Mouse (Mus musculus): ENCODE results near the gene Psmb4. TPM values are rescaled to one million over a fixed set of nuclear protein-coding genes. Genes with fewer than 3 reads are reported as not detected.
"Not testable (repeated sequence)": the region's sequence is repeated elsewhere in the genome, so short reads cannot be mapped to it uniquely, and the experiment has no call there.

The Psmb4 gene
- polyA plus RNA-seq, 1 experiment: 307 TPM

DNA sequence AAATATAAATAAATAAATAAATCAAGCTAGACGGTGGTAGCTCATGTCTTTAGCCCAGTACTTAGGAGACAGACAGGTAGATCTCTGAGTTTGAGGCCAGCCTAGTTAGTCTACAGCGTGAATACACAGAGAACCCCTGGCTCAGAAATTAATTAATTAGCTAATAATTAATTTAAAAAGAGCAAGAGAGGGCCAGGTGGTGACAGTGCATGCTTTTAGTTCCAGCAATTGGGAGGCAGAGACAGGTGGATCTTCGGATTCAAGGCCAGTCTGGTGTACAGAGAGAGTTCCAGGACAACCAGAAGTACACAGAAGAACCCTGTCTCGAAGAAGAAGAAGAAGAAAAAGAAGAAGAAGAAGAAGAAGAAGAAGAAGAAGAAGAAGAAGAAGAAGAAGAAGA, 42.2 kb upstream of the Psmb4 start:
- H3K4me3 ChIP-seq (ENCODE audit: insufficient read depth, low read depth, low read length); H3K36me3 ChIP-seq (ENCODE audit: control insufficient read depth, insufficient read depth, low read length); H3K27ac ChIP-seq (ENCODE audit: insufficient read depth, low read depth, low read length); H3K27me3 ChIP-seq (replicated peaks; ENCODE audit: control insufficient read depth, insufficient read depth, low read length): not testable (repeated sequence)
- peak; percentile 66 for DNase-seq
- H3K4me1 ChIP-seq (ENCODE audit: control insufficient read depth, insufficient read depth, low read length): peaks cover 26% of the 10 kb centered on the region
- WGBS: 54% methylated on average over 4 of the region's 4 CpGs

- 68% methylated on average over 4 of the region's 4 CpGs for WGBS
- peaks cover 16% of the 10 kb centered on the region for H3K4me1 ChIP-seq (ENCODE audit: control insufficient read depth, insufficient read depth, low read length)
- not testable (repeated sequence) for H3K27me3 ChIP-seq (replicated peaks; ENCODE audit: control insufficient read depth, insufficient read depth, low read length); H3K4me3 ChIP-seq (ENCODE audit: insufficient read depth, low read depth, low read length); H3K27ac ChIP-seq (ENCODE audit: insufficient read depth, low read depth, low read length); H3K36me3 ChIP-seq (ENCODE audit: control insufficient read depth, insufficient read depth, low read length); DNase-seq
Observed at GRCm38 (mm10) chr3:94926301-94926736, 39.6 kb upstream of the Psmb4 start.

- DNase-seq: no peak
- no peak overlapping the region for H3K4me3 ChIP-seq (ENCODE audit: insufficient read depth, low read depth, low read length)
- WGBS: 48% methylated on average over 8 of the region's 8 CpGs
- no peaks in the 10 kb centered on the region for H3K27me3 ChIP-seq (replicated peaks; ENCODE audit: control insufficient read depth, insufficient read depth, low read length)
- H3K4me1 ChIP-seq (ENCODE audit: control insufficient read depth, insufficient read depth, low read length): peaks cover 7% of the 10 kb centered on the region; the same call in 1 of the 2 replicates
- H3K36me3 ChIP-seq (ENCODE audit: control insufficient read depth, insufficient read depth, low read length): no peaks in the 10 kb centered on the region
- TF ChIP-seq CTCF (conservative IDR thresholded peaks at IDR 0.05; ENCODE audit: insufficient read depth, insufficient read length, low read depth, low read length): no peak
- TF ChIP-seq POLR2A (IDR thresholded peaks at IDR 0.05; ENCODE audit: low read depth, low read length): no peak
- H3K27ac ChIP-seq (ENCODE audit: insufficient read depth, low read depth, low read length): no peak overlapping the region
Observed at GRCm38 (mm10) chr3:94924688-94925087, 37.9 kb upstream of the Psmb4 start.

DNA sequence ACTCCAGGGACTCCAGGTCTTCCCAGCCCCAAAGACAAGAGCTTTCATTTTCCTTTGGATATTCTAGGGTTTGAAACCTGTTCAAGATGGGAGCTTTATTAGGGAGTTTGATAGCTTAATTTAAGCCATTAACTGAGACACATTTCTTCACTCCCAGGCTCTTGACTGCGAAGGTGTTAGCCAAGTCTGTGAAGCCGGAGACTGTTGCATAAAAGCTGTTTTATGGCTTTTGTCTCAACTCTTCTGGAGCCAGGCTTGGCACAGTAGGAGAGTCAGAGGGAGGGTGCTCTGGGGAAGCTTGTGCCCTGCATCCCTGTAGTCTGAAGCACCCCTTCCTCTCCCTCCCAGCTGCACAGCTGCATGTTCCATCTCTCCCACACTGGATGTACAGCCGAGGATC, 35.6 kb upstream of the Psmb4 start:
- Histone ChIP-seq H3K4me1 (ENCODE audit: control insufficient read depth, insufficient read depth, low read length) (peaks cover 14% of the 10 kb centered on the region; the same call in 1 of the 2 replicates), H3K27me3 (replicated peaks; ENCODE audit: control insufficient read depth, insufficient read depth, low read length) (no peaks in the 10 kb centered on the region), H3K36me3 (ENCODE audit: control insufficient read depth, insufficient read depth, low read length) (no peaks in the 10 kb centered on the region), H3K4me3 (ENCODE audit: insufficient read depth, low read depth, low read length) (no peak overlapping the region), H3K27ac (ENCODE audit: insufficient read depth, low read depth, low read length) (no peak overlapping the region)
- DNase-seq: no peak
- WGBS: 61% methylated on average over 3 of the region's 3 CpGs
- TF ChIP-seq CTCF (conservative IDR thresholded peaks at IDR 0.05; ENCODE audit: insufficient read depth, insufficient read length, low read depth, low read length) (no peak), POLR2A (IDR thresholded peaks at IDR 0.05; ENCODE audit: low read depth, low read length) (no peak)

GRCm38 (mm10) chr3:94921104-94921503, 34.3 kb upstream of the Psmb4 start:
- H3K36me3 ChIP-seq (ENCODE audit: control insufficient read depth, insufficient read depth, low read length): no peaks in the 10 kb centered on the region
- TF ChIP-seq POLR2A (IDR thresholded peaks at IDR 0.05; ENCODE audit: low read depth, low read length) (no peak), CTCF (conservative IDR thresholded peaks at IDR 0.05; ENCODE audit: insufficient read depth, insufficient read length, low read depth, low read length) (no peak)

GRCm38 (mm10) chr3:94918845-94919244, 32.1 kb upstream of the Psmb4 start:
- Histone ChIP-seq H3K4me3 (ENCODE audit: insufficient read depth, low read depth, low read length) (no peak overlapping the region; the same call in 1 of the 2 replicates), H3K4me1 (ENCODE audit: control insufficient read depth, insufficient read depth, low read length) (peaks cover 29% of the 10 kb centered on the region), H3K27ac (ENCODE audit: insufficient read depth, low read depth, low read length) (peak overlapping the region; percentile 100), H3K27me3 (replicated peaks; ENCODE audit: control insufficient read depth, insufficient read depth, low read length) (no peaks in the 10 kb centered on the region), H3K36me3 (ENCODE audit: control insufficient read depth, insufficient read depth, low read length) (no peaks in the 10 kb centered on the region)
- 51% methylated on average over 4 of the region's 4 CpGs for WGBS
- no peak for DNase-seq
- TF ChIP-seq POLR2A (IDR thresholded peaks at IDR 0.05; ENCODE audit: low read depth, low read length) (no peak), CTCF (conservative IDR thresholded peaks at IDR 0.05; ENCODE audit: insufficient read depth, insufficient read length, low read depth, low read length) (no peak)

More at GRCm38 (mm10) chr3:94921104-94921503, 34.3 kb upstream of the Psmb4 start:
- 53% methylated on average over 3 of the region's 3 CpGs for whole genome bisulfite sequencing
- Histone ChIP-seq H3K4me1 (ENCODE audit: control insufficient read depth, insufficient read depth, low read length) (peaks cover 17% of the 10 kb centered on the region; the same call in 1 of the 2 replicates), H3K4me3 (ENCODE audit: insufficient read depth, low read depth, low read length) (no peak overlapping the region), H3K27ac (ENCODE audit: insufficient read depth, low read depth, low read length) (no peak overlapping the region), H3K27me3 (replicated peaks; ENCODE audit: control insufficient read depth, insufficient read depth, low read length) (no peaks in the 10 kb centered on the region)
- DNase-seq: no peak

DNA sequence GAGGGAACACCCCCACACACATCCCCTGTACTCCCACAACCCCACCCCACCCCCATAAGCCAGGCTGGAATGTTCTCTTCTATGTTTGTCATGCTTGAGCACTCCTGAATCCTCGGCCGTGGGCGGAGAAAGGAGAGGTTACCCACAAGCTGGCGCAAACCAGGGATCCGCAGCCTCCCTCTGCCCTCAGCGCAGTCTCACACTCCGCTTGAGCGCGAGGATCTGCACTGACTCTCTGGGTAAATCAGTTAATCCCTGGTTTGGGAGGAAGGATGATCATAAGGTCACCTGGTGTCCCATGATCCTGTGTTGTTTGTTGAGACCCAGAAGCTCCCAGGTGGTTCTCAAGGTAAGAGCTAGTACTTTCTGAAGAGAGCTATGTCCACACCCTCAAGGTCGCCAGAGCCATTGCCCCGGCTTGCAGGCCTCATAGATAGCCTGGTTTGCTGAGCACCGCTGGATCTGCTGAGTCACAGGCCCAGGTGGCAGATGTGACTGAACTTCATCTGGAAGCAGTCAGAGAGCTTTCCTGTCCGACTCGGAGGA, 31.1 kb upstream of the Psmb4 start:
- 40% methylated on average over 14 of the region's 14 CpGs for WGBS
- TF ChIP-seq CTCF (conservative IDR thresholded peaks at IDR 0.05; ENCODE audit: insufficient read depth, insufficient read length, low read depth, low read length): no peak
- TF ChIP-seq POLR2A (IDR thresholded peaks at IDR 0.05; ENCODE audit: low read depth, low read length): no peak
- peaks cover 33% of the 10 kb centered on the region for H3K4me1 ChIP-seq (ENCODE audit: control insufficient read depth, insufficient read depth, low read length)
- peak overlapping the region; percentile 53 for H3K4me3 ChIP-seq (ENCODE audit: insufficient read depth, low read depth, low read length)
- no peaks in the 10 kb centered on the region for H3K27me3 ChIP-seq (replicated peaks; ENCODE audit: control insufficient read depth, insufficient read depth, low read length)
- H3K36me3 ChIP-seq (ENCODE audit: control insufficient read depth, insufficient read depth, low read length): no peaks in the 10 kb centered on the region
- peak; percentile 94 for DNase-seq
- peak overlapping the region; percentile 100 for H3K27ac ChIP-seq (ENCODE audit: insufficient read depth, low read depth, low read length)
